Mouse (Mus musculus): ENCODE data around the gene Prmt9. TPM values are rescaled to one million over a fixed set of nuclear protein-coding genes. Genes with fewer than 3 reads are reported as not detected.
A peak's percentile ranks its signal among the peaks of the same experiment; 100 is the strongest.

Prmt9 gene
- polyA plus RNA-seq, 2 experiments, result 4.7 to 8.1 TPM

- no peak for DNase-seq (ENCODE audit: low read depth in 3 of 3, low spot score in 3 of 3)
Measured at GRCm38 (mm10) chr8:77561441-77561840, 12.2 kb downstream of the Prmt9 start.

GRCm38 (mm10) chr8:77574229-77574628 lies 25.0 kb downstream of the Prmt9 start:
- no peak overlapping the region for H3K4me3 ChIP-seq (ENCODE audit: insufficient read depth in 1 of 2, low read depth in 2 of 2, low read length in 2 of 2)
- ATAC-seq (ENCODE audit: insufficient read depth) (no peak), DNase-seq (ENCODE audit: low read depth in 3 of 3, low spot score in 3 of 3) (no peak)
- no peaks in the 10 kb centered on the region for H3K4me1 ChIP-seq (replicated peaks; ENCODE audit: control insufficient read depth in 2 of 2, insufficient read depth in 2 of 2, low read length in 1 of 2)
- no peaks in the 10 kb centered on the region for H3K27me3 ChIP-seq (ENCODE audit: control insufficient read depth, insufficient read depth, low read length)
- no peaks in the 10 kb centered on the region; the same call in none of the 2 replicates for H3K36me3 ChIP-seq (replicated peaks; ENCODE audit: control insufficient read depth, insufficient read depth, low read depth)
- H3K9ac ChIP-seq (replicated peaks), result no peak overlapping the region
- H3K27ac ChIP-seq, result no peak overlapping the region
- H3K4me2 ChIP-seq (ENCODE audit: low read depth), result no peak overlapping the region
- TF ChIP-seq EP300 (IDR thresholded peaks at IDR 0.05; ENCODE audit: low read depth) (no peak), CTCF (IDR thresholded peaks at IDR 0.05; ENCODE audit: low read depth) (peak; percentile 36; the same call in 1 of the 2 replicates)
- H3K9me3 ChIP-seq (ENCODE audit: control insufficient read depth, low read length), result no peaks in the 10 kb centered on the region
- 69% methylated on average over 5 of the region's 5 CpGs for WGBS (ENCODE audit: insufficient replicate concordance)

More at GRCm38 (mm10) chr8:77561441-77561840, 12.2 kb downstream of the Prmt9 start:
- no peaks in the 10 kb centered on the region for H3K27me3 ChIP-seq (ENCODE audit: control insufficient read depth, insufficient read depth, low read length)
- ATAC-seq (ENCODE audit: insufficient read depth), result no peak
- no peaks in the 10 kb centered on the region for H3K9me3 ChIP-seq (ENCODE audit: control insufficient read depth, low read length)
- no peak overlapping the region for H3K4me2 ChIP-seq (ENCODE audit: low read depth)
- 67% methylated on average over 3 of the region's 3 CpGs for WGBS (ENCODE audit: insufficient replicate concordance)
- no peak overlapping the region for H3K4me3 ChIP-seq (ENCODE audit: insufficient read depth in 1 of 2, low read depth in 2 of 2, low read length in 2 of 2)
- no peak overlapping the region for H3K27ac ChIP-seq
- peaks cover 40% of the 10 kb centered on the region for H3K36me3 ChIP-seq (replicated peaks; ENCODE audit: control insufficient read depth, insufficient read depth, low read depth)
- TF ChIP-seq CTCF (IDR thresholded peaks at IDR 0.05; ENCODE audit: low read depth) (no peak), EP300 (IDR thresholded peaks at IDR 0.05; ENCODE audit: low read depth) (no peak)
- no peaks in the 10 kb centered on the region for H3K4me1 ChIP-seq (replicated peaks; ENCODE audit: control insufficient read depth in 2 of 2, insufficient read depth in 2 of 2, low read length in 1 of 2)
- H3K9ac ChIP-seq (replicated peaks), result no peak overlapping the region

- WGBS (ENCODE audit: insufficient replicate concordance), result 80% methylated on average over 7 of the region's 7 CpGs
- H3K9ac ChIP-seq (replicated peaks), result no peak overlapping the region
Measured at GRCm38 (mm10) chr8:77577674-77578073, 28.5 kb downstream of the Prmt9 start.

GRCm38 (mm10) chr8:77584174-77584573 lies 35.0 kb downstream of the Prmt9 start:
- no peaks in the 10 kb centered on the region for H3K27me3 ChIP-seq (ENCODE audit: control insufficient read depth, insufficient read depth, low read length)
- peaks cover 3% of the 10 kb centered on the region for H3K36me3 ChIP-seq (replicated peaks; ENCODE audit: control insufficient read depth, insufficient read depth, low read depth)
- WGBS (ENCODE audit: insufficient replicate concordance), result 21% methylated on average over 4 of the region's 4 CpGs
- H3K27ac ChIP-seq, result no peak overlapping the region
- no peaks in the 10 kb centered on the region for H3K9me3 ChIP-seq (ENCODE audit: control insufficient read depth, low read length)
- H3K4me2 ChIP-seq (ENCODE audit: low read depth), result no peak overlapping the region
- no peak overlapping the region for H3K4me3 ChIP-seq (ENCODE audit: insufficient read depth in 1 of 2, low read depth in 2 of 2, low read length in 2 of 2)
- H3K9ac ChIP-seq (replicated peaks), result no peak overlapping the region
- DNase-seq (ENCODE audit: low read depth in 3 of 3, low spot score in 3 of 3), result no peak
- TF ChIP-seq CTCF (IDR thresholded peaks at IDR 0.05; ENCODE audit: low read depth) (no peak), EP300 (IDR thresholded peaks at IDR 0.05; ENCODE audit: low read depth) (no peak)
- H3K4me1 ChIP-seq (replicated peaks; ENCODE audit: control insufficient read depth in 2 of 2, insufficient read depth in 2 of 2, low read length in 1 of 2), result no peaks in the 10 kb centered on the region
- ATAC-seq (ENCODE audit: insufficient read depth), result no peak

More at GRCm38 (mm10) chr8:77577674-77578073, 28.5 kb downstream of the Prmt9 start:
- Histone ChIP-seq H3K36me3 (replicated peaks; ENCODE audit: control insufficient read depth, insufficient read depth, low read depth) (peaks cover 3% of the 10 kb centered on the region), H3K27me3 (ENCODE audit: control insufficient read depth, insufficient read depth, low read length) (no peaks in the 10 kb centered on the region), H3K9me3 (ENCODE audit: control insufficient read depth, low read length) (no peaks in the 10 kb centered on the region), H3K4me1 (replicated peaks; ENCODE audit: control insufficient read depth in 2 of 2, insufficient read depth in 2 of 2, low read length in 1 of 2) (no peaks in the 10 kb centered on the region), H3K27ac (no peak overlapping the region), H3K4me3 (ENCODE audit: insufficient read depth in 1 of 2, low read depth in 2 of 2, low read length in 2 of 2) (no peak overlapping the region), H3K4me2 (ENCODE audit: low read depth) (no peak overlapping the region)
- TF ChIP-seq CTCF (IDR thresholded peaks at IDR 0.05; ENCODE audit: low read depth) (no peak), EP300 (IDR thresholded peaks at IDR 0.05; ENCODE audit: low read depth) (no peak)
- DNase-seq (ENCODE audit: low read depth in 3 of 3, low spot score in 3 of 3) (no peak), ATAC-seq (ENCODE audit: insufficient read depth) (no peak)

- Histone ChIP-seq H3K4me2 (ENCODE audit: low read depth) (peak overlapping the region; percentile 76), H3K9ac (replicated peaks) (peak overlapping the region; percentile 40; the same call in 1 of the 2 replicates), H3K36me3 (replicated peaks; ENCODE audit: control insufficient read depth, insufficient read depth, low read depth) (no peaks in the 10 kb centered on the region), H3K27me3 (ENCODE audit: control insufficient read depth, insufficient read depth, low read length) (no peaks in the 10 kb centered on the region; the same call in 1 of the 2 replicates), H3K9me3 (ENCODE audit: control insufficient read depth, low read length) (no peaks in the 10 kb centered on the region), H3K4me1 (replicated peaks; ENCODE audit: control insufficient read depth in 2 of 2, insufficient read depth in 2 of 2, low read length in 1 of 2) (peaks cover 3 to 4% of the 10 kb centered on the region in 2 experiments; a peak in 3 of 4 replicates), H3K27ac (no peak overlapping the region), H3K4me3 (ENCODE audit: insufficient read depth in 1 of 2, low read depth in 2 of 2, low read length in 2 of 2) (peak overlapping the region; percentile 62 to 87)
- 15% methylated on average over 7 of the region's 7 CpGs for WGBS (ENCODE audit: insufficient replicate concordance)
- DNase-seq (ENCODE audit: low read depth in 3 of 3, low spot score in 3 of 3) (no peak), ATAC-seq (ENCODE audit: insufficient read depth) (no peak)
- TF ChIP-seq CTCF (IDR thresholded peaks at IDR 0.05; ENCODE audit: low read depth), result no peak
- no peak for TF ChIP-seq EP300 (IDR thresholded peaks at IDR 0.05; ENCODE audit: low read depth)
Measured at GRCm38 (mm10) chr8:77609621-77610020, 60.4 kb downstream of the Prmt9 start.
